Mouse (Mus musculus) spleen, adult 2 months (tissue): ENCODE data around the gene Atp2a3.

Experiments
- CTCF ChIP-seq: fragments of 200-500 bp; IDR thresholded peaks from 2 replicates; pipeline ENCODE4 v1.5.1; 2011; ENCODE audit warnings: mild to moderate bottlenecking, inconsistent platforms; ENCODE audit not compliant: insufficient read depth, insufficient read length, insufficient replicate concordance; ENCODE audit errors: extremely low read depth
- POLR2A ChIP-seq: fragments of 200-500 bp; IDR thresholded peaks from 2 replicates; pipeline ENCODE4 v1.6.1; 2011; ENCODE audit warnings: low read depth, low read length, inconsistent platforms

DNA sequence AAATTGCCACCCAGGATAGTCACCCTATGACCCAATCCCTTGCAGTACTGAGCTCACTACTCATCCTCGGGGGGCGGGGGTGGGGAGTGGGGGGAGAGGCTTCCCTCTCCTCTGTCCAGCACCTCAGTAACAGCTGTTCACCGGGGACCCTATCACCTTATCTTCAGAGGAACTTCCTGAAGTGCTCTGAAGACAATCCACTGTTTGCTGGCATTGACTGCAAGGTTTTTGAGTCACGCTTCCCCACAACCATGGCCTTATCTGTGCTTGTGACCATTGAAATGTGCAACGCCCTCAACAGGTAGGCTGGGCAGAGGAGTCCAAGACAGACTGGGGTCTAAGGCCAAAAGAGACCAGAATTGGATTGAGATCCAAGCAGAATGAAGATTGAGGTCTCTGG, 26.8 kb downstream of the Atp2a3 start:
- TF ChIP-seq CTCF (no peak), POLR2A (no peak)
